Mouse (Mus musculus) layer of hippocampus, postnatal 14 days (tissue): ENCODE measurements around the gene Map3k11. TPM values are rescaled to one million over a fixed set of nuclear protein-coding genes. Genes with fewer than 3 reads are reported as not detected.

ENCODE experiments used
- DNase-seq, 2 experiments: peaks; one replicate each; pipeline ENCODE4 v3.0.0; 2021 to 2022; ENCODE audit warnings: low spot score in 2 of 2, mixed read lengths in 1 of 2
- microRNA-seq, 2 experiments: library from miRNA; unstranded; fragments of <30 nt; microRNA quantifications; one replicate each; pipeline ENCODE4 v1.2.0; 2021
- total RNA-seq, 2 experiments: library from RNA; stranded (reverse); gene quantifications; 2 replicates each; pipeline ENCODE4 v1.2.3; 2021

The Map3k11 gene
- total RNA-seq, 2 experiments from 2014 or later = 16.1 to 17.0 TPM

GRCm38 (mm10) chr19:5730314-5731186, 42.0 kb downstream of the Map3k11 start:
- DNase-seq = no peak

GRCm38 (mm10) chr19:5731264-5731978, 42.9 kb downstream of the Map3k11 start:
- peak; percentile 90 to 95 for DNase-seq

GRCm38 (mm10) chr19:5734325-5734724, 45.8 kb downstream of the Map3k11 start:
- DNase-seq = no peak

GRCm38 (mm10) chr19:5739446-5739845, 50.9 kb downstream of the Map3k11 start:
- DNase-seq = no peak

- DNase-seq = peak; percentile 57 to 79
Measured at GRCm38 (mm10) chr19:5740320-5741317, 52.1 kb downstream of the Map3k11 start, which contains the start of gene Ltbp3. Gene Ltbp3, plus strand, starts transcription at chr19:5740904.

GRCm38 (mm10) chr19:5741641-5742240, 53.2 kb downstream of the Map3k11 start:
- DNase-seq = peak; percentile 71 to 81

- no peak for DNase-seq
Measured at GRCm38 (mm10) chr19:5742241-5742641, 53.7 kb downstream of the Map3k11 start.

GRCm38 (mm10) chr19:5743576-5743975, 55.0 kb downstream of the Map3k11 start:
- DNase-seq = no peak

- no peak for DNase-seq
Measured at GRCm38 (mm10) chr19:5745756-5746710, 57.5 kb downstream of the Map3k11 start.

- no peak for DNase-seq
Measured at GRCm38 (mm10) chr19:5746907-5747363, 58.4 kb downstream of the Map3k11 start.

- no peak for DNase-seq
Measured at GRCm38 (mm10) chr19:5749476-5749875, 60.9 kb downstream of the Map3k11 start.

- DNase-seq = no peak
Measured at GRCm38 (mm10) chr19:5750951-5751350, 62.4 kb downstream of the Map3k11 start.

- DNase-seq = no peak
Measured at GRCm38 (mm10) chr19:5751742-5752141, 63.2 kb downstream of the Map3k11 start.

Small RNA genes lying within 50 kb of the gene (microRNA-seq; reads per million reads assigned to microRNA genes)
- 0.57 to 1.1 reads per million in 2 experiments for gene Mir6987

Other genes with a start within 250 kb of the Map3k11 start
- not detected for gene Fosl1, start 241.2 kb upstream of the Map3k11 start, total RNA-seq
- gene Ccdc85b, start 230.8 kb upstream of the Map3k11 start, total RNA-seq = 10 to 100 TPM; 29.9 to 31.8 TPM
- gene Fibp, start 228.1 kb upstream of the Map3k11 start, total RNA-seq = 100 to 1,000 TPM in 1 of 2 experiments, 10 to 100 TPM in 1; 96.3 to 101 TPM
- gene Ctsw, start 220.2 kb upstream of the Map3k11 start, total RNA-seq = 1 to 10 TPM in 1 of 2 experiments, under 1 TPM in 1; 0.41 to 1.2 TPM
- 10 to 100 TPM; 16.8 to 20.9 TPM for gene Efemp2, start 214.8 kb upstream of the Map3k11 start, total RNA-seq
- 10 to 100 TPM; 34.3 to 35.6 TPM for gene Mus81, start 200.3 kb upstream of the Map3k11 start, total RNA-seq
- 1,000 to 10,000 TPM; 1,666 to 1,748 TPM for gene Cfl1, start 198.3 kb upstream of the Map3k11 start, total RNA-seq
- 1 to 10 TPM; 6.3 to 8.1 TPM for gene 1700020D05Rik, start 185.0 kb upstream of the Map3k11 start, total RNA-seq
- gene Snx32, start 178.2 kb upstream of the Map3k11 start, total RNA-seq = 10 to 100 TPM; 70.5 to 74.2 TPM
- gene Ovol1, start 128.1 kb upstream of the Map3k11 start, total RNA-seq = not detected
- 1 to 10 TPM; 7.1 to 8.8 TPM for gene Ap5b1, start 120.7 kb upstream of the Map3k11 start, total RNA-seq
- gene Rnaseh2c, start 86.9 kb upstream of the Map3k11 start, total RNA-seq = 10 to 100 TPM; 84.4 to 90.5 TPM
- 10 to 100 TPM; 83.3 to 83.5 TPM for gene Kat5, start 78.5 kb upstream of the Map3k11 start, total RNA-seq
- 10 to 100 TPM; 21.0 to 26.7 TPM for gene Rela, start 51.3 kb upstream of the Map3k11 start, total RNA-seq
- 10 to 100 TPM; 22.8 to 26.1 TPM for gene Sipa1, start 25.0 kb upstream of the Map3k11 start, total RNA-seq
- 10 to 100 TPM; 66.3 to 72.2 TPM for gene Pcnx3, start 166 bp downstream of the Map3k11 start, total RNA-seq
- not detected for gene Kcnk7, start 15.6 kb downstream of the Map3k11 start, total RNA-seq
- gene Ehbp1l1, start 37.6 kb downstream of the Map3k11 start, total RNA-seq = 10 to 100 TPM; 15.6 to 20.1 TPM
- 10 to 100 TPM; 32.1 to 41.1 TPM for gene Fam89b, start 40.9 kb downstream of the Map3k11 start, total RNA-seq
- gene Ltbp3, start 52.2 kb downstream of the Map3k11 start, total RNA-seq = 10 to 100 TPM; 24.7 to 32.7 TPM
- 10 to 100 TPM; 73.6 to 75.1 TPM for gene Scyl1, start 82.7 kb downstream of the Map3k11 start, total RNA-seq
- 10 to 100 TPM; 19.8 to 20.1 TPM for gene Frmd8, start 186.5 kb downstream of the Map3k11 start, total RNA-seq
- gene Slc25a45, start 189.1 kb downstream of the Map3k11 start, total RNA-seq = 1 to 10 TPM; 3.6 to 3.7 TPM
- 1 to 10 TPM; 3.4 to 4.2 TPM for gene Tigd3, start 205.4 kb downstream of the Map3k11 start, total RNA-seq
- gene Dpf2, start 224.3 kb downstream of the Map3k11 start, total RNA-seq = 10 to 100 TPM; 78.1 to 92.3 TPM
- 1 to 10 TPM; 4.7 to 5.7 TPM for gene Cdc42ep2, start 236.1 kb downstream of the Map3k11 start, total RNA-seq